Mouse (Mus musculus) liver, embryonic 13.5 days (tissue): Measurements from ENCODE around the gene Fgd3. TPM values are rescaled to one million over a fixed set of nuclear protein-coding genes. Genes with fewer than 3 reads are reported as not detected.

Source experiments
- ATAC-seq: fragments of 200-750 bp; cut with Nextera tagmentation; 2 replicates; pipeline ENCODE4 v1.8.0; 2017; ENCODE audit warnings: low read depth, mild to moderate bottlenecking, moderate number of reproducible peaks, moderate library complexity
- DNase-seq: peaks from one replicate; pipeline ENCODE4 v3.0.0; 2022
- H3K27ac ChIP-seq: fragments of 300-500 bp; sonication (generic); 2 replicates; pipeline ENCODE4 v1.5.1; 2015; ENCODE audit warnings: moderate library complexity, mild to moderate bottlenecking, inconsistent platforms
- H3K27me3 ChIP-seq: fragments of 300-500 bp; sonication (generic); 2 replicates; pipeline ENCODE4 v1.6.1; 2015; ENCODE audit warnings: mild to moderate bottlenecking, inconsistent platforms
- H3K36me3 ChIP-seq: fragments of 300-500 bp; sonication (generic); 2 replicates; pipeline ENCODE4 v1.6.1; 2015; ENCODE audit warnings: mild to moderate bottlenecking, inconsistent platforms
- H3K4me1 ChIP-seq: fragments of 300-500 bp; sonication (generic); replicated peaks from 2 replicates; pipeline ENCODE4 v1.6.1; 2015; ENCODE audit warnings: inconsistent platforms
- H3K4me2 ChIP-seq: fragments of 300-500 bp; sonication (generic); 2 replicates; pipeline ENCODE4 v1.6.1; 2015; ENCODE audit warnings: inconsistent platforms, mild to moderate bottlenecking, moderate library complexity
- H3K4me3 ChIP-seq: fragments of 300-500 bp; sonication (generic); replicated peaks from 2 replicates; pipeline ENCODE4 v1.5.1; 2015; ENCODE audit warnings: mild to moderate bottlenecking, inconsistent platforms
- H3K9ac ChIP-seq: fragments of 300-500 bp; sonication (generic); 2 replicates; pipeline ENCODE4 v1.6.1; 2015; ENCODE audit warnings: mild to moderate bottlenecking, inconsistent platforms
- H3K9me3 ChIP-seq: fragments of 300-500 bp; sonication (generic); replicated peaks from 2 replicates; pipeline ENCODE4 v1.6.1; 2016; ENCODE audit warnings: inconsistent platforms
- WGBS: fragments of 180-500 bp; shearing (Covaris S2); methylation state at CpG from one replicate; pipeline ENCODE4 v1.1.7; 2015; ENCODE audit not compliant: insufficient replicate concordance; 5-methylcytosine and 5-hydroxymethylcytosine counted together
- polyA plus RNA-seq: library from polyadenylated mRNA; unstranded; fragments of >200 nt; fragmentation: Nextera tagmentation; extraction: Ambion mirVana; gene quantifications from 2 replicates; pipeline ENCODE4 v1.2.1, GENCODE M21; 2015

Gene Fgd3
- polyA plus RNA-seq, 1 experiment from 2014 or later = 0.37 TPM

GRCm38 (mm10) chr13:49320514-49320913 is 403 bp upstream of the Fgd3 start:
- H3K4me2 ChIP-seq = no peak overlapping the region
- no peak for ATAC-seq
- WGBS = 67% methylated on average over 1 of the region's 1 CpGs

GRCm38 (mm10) chr13:49317914-49318313 is 2.2 kb downstream of the Fgd3 start:
- 64% methylated on average over 7 of the region's 7 CpGs for WGBS
- Histone ChIP-seq H3K27ac (no peak overlapping the region), H3K36me3 (no peaks in the 10 kb centered on the region), H3K9me3 (no peaks in the 10 kb centered on the region), H3K4me3 (no peak overlapping the region), H3K4me2 (no peak overlapping the region), H3K4me1 (no peaks in the 10 kb centered on the region; the same call in 1 of the 2 replicates), H3K27me3 (no peaks in the 10 kb centered on the region), H3K9ac (no peak overlapping the region)
- DNase-seq = no peak
- no peak for ATAC-seq

More at GRCm38 (mm10) chr13:49320514-49320913, 403 bp upstream of the Fgd3 start:
- H3K4me3 ChIP-seq = no peak overlapping the region
- H3K9me3 ChIP-seq = no peaks in the 10 kb centered on the region
- no peak for DNase-seq
- H3K27me3 ChIP-seq = no peaks in the 10 kb centered on the region
- no peaks in the 10 kb centered on the region; the same call in 1 of the 2 replicates for H3K4me1 ChIP-seq
- H3K36me3 ChIP-seq = no peaks in the 10 kb centered on the region
- H3K27ac ChIP-seq = no peak overlapping the region
- H3K9ac ChIP-seq = no peak overlapping the region

GRCm38 (mm10) chr13:49317508-49317907 is 2.6 kb downstream of the Fgd3 start:
- H3K36me3 ChIP-seq = no peaks in the 10 kb centered on the region
- DNase-seq (no peak), ATAC-seq (no peak)
- H3K9me3 ChIP-seq = no peaks in the 10 kb centered on the region
- H3K27ac ChIP-seq = no peak overlapping the region
- H3K4me2 ChIP-seq = no peak overlapping the region
- no peaks in the 10 kb centered on the region; the same call in 1 of the 2 replicates for H3K4me1 ChIP-seq
- H3K27me3 ChIP-seq = no peaks in the 10 kb centered on the region
- 73% methylated on average over 6 of the region's 6 CpGs for WGBS
- H3K4me3 ChIP-seq = no peak overlapping the region
- H3K9ac ChIP-seq = no peak overlapping the region

- H3K9ac ChIP-seq = no peak overlapping the region
- no peak for DNase-seq
- no peak overlapping the region for H3K4me2 ChIP-seq
- H3K36me3 ChIP-seq = no peaks in the 10 kb centered on the region
- no peak overlapping the region for H3K27ac ChIP-seq
- H3K9me3 ChIP-seq = no peaks in the 10 kb centered on the region
- H3K4me3 ChIP-seq = no peak overlapping the region
- no peak for ATAC-seq
- H3K4me1 ChIP-seq = no peaks in the 10 kb centered on the region
- H3K27me3 ChIP-seq = no peaks in the 10 kb centered on the region
- WGBS = 64% methylated on average over 9 of the region's 9 CpGs
These were observed 3.5 kb downstream of the Fgd3 start for GRCm38 (mm10) chr13:49316386-49317162.

- ATAC-seq = no peak
- WGBS = 56% methylated on average over 7 of the region's 7 CpGs
These were observed 8.5 kb downstream of the Fgd3 start for GRCm38 (mm10) chr13:49311642-49312041.

GRCm38 (mm10) chr13:49309501-49309900 is 10.6 kb downstream of the Fgd3 start:
- Histone ChIP-seq H3K4me1 (peaks cover 32% of the 10 kb centered on the region), H3K4me2 (peak overlapping the region; percentile 55; the same call in 1 of the 2 replicates), H3K4me3 (no peak overlapping the region), H3K27ac (0 out of 2 replicates have a peak overlapping the region, but pooled peaks have one; percentile 68), H3K27me3 (no peaks in the 10 kb centered on the region), H3K36me3 (no peaks in the 10 kb centered on the region), H3K9me3 (no peaks in the 10 kb centered on the region), H3K9ac (no peak overlapping the region)
- DNase-seq (no peak), ATAC-seq (no peak)
- 11% methylated on average over 1 of the region's 1 CpGs for WGBS

More at GRCm38 (mm10) chr13:49311642-49312041, 8.5 kb downstream of the Fgd3 start:
- H3K4me3 ChIP-seq = no peak overlapping the region
- H3K36me3 ChIP-seq = no peaks in the 10 kb centered on the region
- H3K9me3 ChIP-seq = no peaks in the 10 kb centered on the region
- no peak overlapping the region for H3K4me2 ChIP-seq
- peaks cover 29% of the 10 kb centered on the region for H3K4me1 ChIP-seq
- H3K27me3 ChIP-seq = no peaks in the 10 kb centered on the region
- DNase-seq = no peak
- H3K9ac ChIP-seq = no peak overlapping the region
- no peak overlapping the region for H3K27ac ChIP-seq

GRCm38 (mm10) chr13:49308861-49309403 is 11.2 kb downstream of the Fgd3 start:
- DNase-seq (peak; percentile 27), ATAC-seq (no peak)
- WGBS = 18% methylated on average over 16 of the region's 16 CpGs
- H3K4me3 ChIP-seq = peak overlapping the region; percentile 37
- peak overlapping the region; percentile 68 for H3K27ac ChIP-seq
- H3K4me1 ChIP-seq = peaks cover 32% of the 10 kb centered on the region
- H3K36me3 ChIP-seq = no peaks in the 10 kb centered on the region
- peak overlapping the region; percentile 41 for H3K9ac ChIP-seq
- no peaks in the 10 kb centered on the region for H3K27me3 ChIP-seq
- H3K9me3 ChIP-seq = no peaks in the 10 kb centered on the region
- H3K4me2 ChIP-seq = peak overlapping the region; percentile 55

- Histone ChIP-seq H3K4me1 (peaks cover 32% of the 10 kb centered on the region), H3K4me3 (peak overlapping the region; percentile 37), H3K27ac (peak overlapping the region; percentile 68; the same call in 1 of the 2 replicates), H3K4me2 (peak overlapping the region; percentile 55), H3K9me3 (no peaks in the 10 kb centered on the region), H3K9ac (peak overlapping the region; percentile 41; the same call in 1 of the 2 replicates), H3K36me3 (no peaks in the 10 kb centered on the region), H3K27me3 (no peaks in the 10 kb centered on the region)
- WGBS = 39% methylated on average over 4 of the region's 4 CpGs
- no peak for ATAC-seq
- DNase-seq = no peak
These were observed 11.9 kb downstream of the Fgd3 start for GRCm38 (mm10) chr13:49308206-49308605.

GRCm38 (mm10) chr13:49307311-49307969 is 12.7 kb downstream of the Fgd3 start:
- H3K4me2 ChIP-seq = peak overlapping the region; percentile 55
- ATAC-seq (peak; percentile 79), DNase-seq (peak; percentile 55)
- H3K27ac ChIP-seq = peak overlapping the region; percentile 68
- H3K9me3 ChIP-seq = no peaks in the 10 kb centered on the region
- 3% methylated on average over 10 of the region's 10 CpGs for WGBS
- peaks cover 32% of the 10 kb centered on the region for H3K4me1 ChIP-seq
- peak overlapping the region; percentile 33 for H3K4me3 ChIP-seq
- H3K36me3 ChIP-seq = no peaks in the 10 kb centered on the region
- no peaks in the 10 kb centered on the region for H3K27me3 ChIP-seq
- peak overlapping the region; percentile 53; the same call in 1 of the 2 replicates for H3K9ac ChIP-seq

- no peak for ATAC-seq
- Histone ChIP-seq H3K36me3 (no peaks in the 10 kb centered on the region), H3K27ac (peak overlapping the region; percentile 63), H3K9me3 (no peaks in the 10 kb centered on the region), H3K4me3 (peak overlapping the region; percentile 33), H3K4me2 (peak overlapping the region; percentile 55), H3K27me3 (no peaks in the 10 kb centered on the region), H3K4me1 (peaks cover 32% of the 10 kb centered on the region), H3K9ac (peak overlapping the region; percentile 53; the same call in 1 of the 2 replicates)
- DNase-seq = no peak
- 16% methylated on average over 7 of the region's 7 CpGs for WGBS
These were observed 13.3 kb downstream of the Fgd3 start for GRCm38 (mm10) chr13:49306771-49307310.

GRCm38 (mm10) chr13:49300771-49301170 is 19.3 kb downstream of the Fgd3 start:
- H3K27me3 ChIP-seq = no peaks in the 10 kb centered on the region
- WGBS = 50% methylated on average over 1 of the region's 1 CpGs
- no peak overlapping the region for H3K4me2 ChIP-seq
- no peaks in the 10 kb centered on the region for H3K9me3 ChIP-seq
- H3K4me1 ChIP-seq = peaks cover 23% of the 10 kb centered on the region
- H3K27ac ChIP-seq = no peak overlapping the region
- H3K36me3 ChIP-seq = no peaks in the 10 kb centered on the region
- no peak for ATAC-seq
- DNase-seq = no peak
- no peak overlapping the region for H3K4me3 ChIP-seq
- no peak overlapping the region for H3K9ac ChIP-seq
